Comparison of ENCODE assay signal across 20 mouse cellular contexts in genomic region chr14:78639691-78640090, GRCm38 (mm10).
A peak's percentile ranks its signal among the peaks of the same experiment; 100 is the strongest.
DNase-seq lines count a peak whose midpoint lies in the region; ATAC-seq lines count a peak whose summit lies in the region.
"Had no signal": no experiment of that assay in that cellular context is flagged by ENCODE, and none has a peak within 500 bp of the region (broad histone marks: within the 10 kb centered on the region; RNA-seq: fewer than 3 reads in every experiment).

No protein-coding gene starts in this region.

- 0 out of 2 replicates have a peak, but pooled peaks have one; percentile 18 for ATAC-seq in common myeloid progenitor, adult 5-6 weeks (replicated peaks; ENCODE audit: low read depth, poor library complexity, severe bottlenecking)
- ATAC-seq in megakaryocyte, adult 5-6 weeks (ENCODE audit: poor library complexity, severe bottlenecking), result peak; percentile 80
- ATAC-seq: activated CD4-positive, CD25-positive, alpha-beta regulatory T cell, adult 4 months; CD4-positive, CD25-positive, alpha-beta regulatory T cell, adult 4 months; forebrain, embryonic 14.5 days; forebrain, embryonic 16.5 days; Patski had no signal

- peak; percentile 61 for DNase-seq in 416B (ENCODE audit: low read depth)
- DNase-seq in retina, embryonic 14.5 days (ENCODE audit: low spot score), result no peak
- DNase-seq in layer of hippocampus, postnatal 10 days (ENCODE audit: low spot score in 2 of 2), result no peak
- no peak for DNase-seq in kidney, postnatal 36 days
- DNase-seq: adrenal gland, postnatal 10 days; adrenal gland, postnatal 25 days; B cell, adult 2 months; cerebellum, adult 11 months; cerebellum, adult 18-20 months; cerebellum, adult 8-10 months; cerebellum, adult 9-11 months; cerebellum, postnatal 14 days; embryo, embryonic 11 days had no signal
